Mouse (Mus musculus) inflammation-experienced regulatory T-cells (primary cell): ENCODE results near the gene Idi1. TPM values are rescaled to one million over a fixed set of nuclear protein-coding genes. Genes with fewer than 3 reads are reported as not detected.

ENCODE experiments used
- polyA plus RNA-seq, 2 experiments: library from polyadenylated mRNA; unstranded; fragments of 100-300 nt; shearing (Covaris generic); gene quantifications; one replicate each; pipeline ENCODE4 v1.2.1; 2017

The Idi1 gene
- 10 to 100 TPM; 23.7 to 27.5 TPM for polyA plus RNA-seq

DNA sequence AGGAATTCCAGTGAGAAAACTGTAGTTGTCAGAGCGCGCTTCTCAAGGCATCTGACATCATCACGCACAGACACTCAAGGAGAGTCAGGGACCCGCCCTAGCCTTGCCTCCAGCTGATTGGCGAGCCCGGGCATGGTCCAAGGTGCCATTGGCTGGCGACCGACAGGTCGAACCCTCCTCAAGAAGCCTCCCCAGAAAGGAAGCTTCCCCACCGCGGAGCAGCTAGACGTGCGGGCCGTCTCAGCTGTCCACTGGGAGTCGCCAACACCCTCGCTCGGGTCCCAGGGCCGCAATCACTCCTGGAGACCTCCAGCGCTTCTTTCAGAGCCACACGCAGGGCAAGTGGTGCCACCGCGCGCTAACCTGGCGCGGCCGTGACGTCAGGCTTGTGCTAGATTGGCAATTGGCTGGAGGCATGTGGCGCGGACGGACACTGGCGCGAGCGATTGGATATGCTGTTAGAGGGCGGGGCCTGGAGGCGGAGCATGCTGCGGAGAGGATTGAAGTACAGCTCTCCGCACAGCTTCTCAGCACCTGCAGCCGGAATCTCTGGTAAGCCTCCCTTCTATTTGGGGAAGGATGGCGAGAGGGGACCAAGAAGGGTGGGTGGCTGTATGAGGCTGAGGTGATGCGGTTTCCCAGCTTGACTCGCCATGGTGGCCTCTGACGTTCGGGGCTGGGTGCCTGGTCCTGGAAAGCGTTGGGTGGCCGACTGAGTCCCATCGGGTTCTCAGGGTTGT is at the start of gene Idi1:
Gene Idi1 (plus strand): TSS at position 57 of the 740 bp plus-strand sequence.

DNA sequence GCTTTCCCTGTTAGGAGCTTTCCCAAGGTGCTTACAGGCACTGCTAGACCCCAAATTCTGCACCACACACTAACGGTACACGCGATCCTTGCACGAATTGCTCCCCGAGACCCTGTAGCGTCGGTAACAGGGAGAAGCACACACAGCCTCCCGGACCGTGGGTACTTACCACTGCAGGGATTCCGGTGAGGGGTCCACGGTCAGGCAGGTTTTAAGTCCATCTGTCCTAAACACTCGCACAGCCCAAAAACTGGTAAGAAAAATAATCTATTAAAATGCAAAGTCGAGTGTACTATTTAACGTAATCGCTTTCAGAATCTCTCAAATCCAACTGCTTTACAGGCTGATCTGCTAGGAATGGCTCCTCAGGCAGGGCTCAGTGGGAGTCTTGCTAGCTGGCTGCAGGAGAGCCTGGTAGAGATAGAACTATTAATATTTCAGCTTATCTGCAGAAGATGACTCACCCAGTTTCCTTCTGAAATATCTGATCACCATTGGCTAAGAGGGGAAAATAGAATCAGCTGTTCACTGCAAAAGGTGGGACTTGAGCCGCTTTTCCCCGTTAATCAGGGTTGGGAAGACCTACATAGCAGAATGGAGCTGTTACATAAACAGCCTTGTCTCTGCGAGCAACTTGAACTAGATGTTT is 13.9 kb upstream of the Idi1 start, which contains the start of gene Wdr37:
Gene Wdr37 (minus strand): TSS at position 596 of the 649 bp plus-strand sequence.

Other genes with a start within 250 kb of the Idi1 start
- gene Wdr37, start 13.6 kb upstream of the Idi1 start, polyA plus RNA-seq, result 10 to 100 TPM; 21.4 to 33.6 TPM
- gene Gm9745, start 62.7 kb downstream of the Idi1 start, polyA plus RNA-seq, result under 1 TPM in 1 of 2 experiments, not detected in 1; 0.51 TPM
- under 1 TPM in 1 of 2 experiments, not detected in 1; 0.55 TPM for gene Idi2, start 67.4 kb downstream of the Idi1 start, polyA plus RNA-seq
- gene Gtpbp4, start 110.6 kb downstream of the Idi1 start, polyA plus RNA-seq, result 100 to 1,000 TPM in 1 of 2 experiments, 10 to 100 TPM in 1; 74.3 to 104 TPM
- gene Larp4b, start 208.4 kb downstream of the Idi1 start, polyA plus RNA-seq, result 10 to 100 TPM; 54.1 to 67.1 TPM